Mouse (Mus musculus) embryonic facial prominence, embryonic 15.5 days (tissue): Measurements from ENCODE around the gene Phc3. TPM values are rescaled to one million over a fixed set of nuclear protein-coding genes. Genes with fewer than 3 reads are reported as not detected.

Source experiments
- ATAC-seq: fragments of 200-750 bp; cut with Nextera tagmentation; 2 replicates; pipeline ENCODE4 v1.8.0; 2017; ENCODE audit warnings: low read depth, moderate TSS enrichment; ENCODE audit not compliant: insufficient number of reproducible peaks, low FRiP score, low TSS enrichment
- H3K27ac ChIP-seq: fragments of 300-500 bp; sonication (generic); replicated peaks from 2 replicates; pipeline ENCODE4 v1.5.1; 2015; ENCODE audit warnings: mild to moderate bottlenecking, inconsistent platforms
- H3K27me3 ChIP-seq: fragments of 300-500 bp; sonication (generic); 2 replicates; pipeline ENCODE4 v1.6.1; 2015; ENCODE audit warnings: inconsistent platforms
- H3K36me3 ChIP-seq: fragments of 300-500 bp; sonication (generic); 2 replicates; pipeline ENCODE4 v1.6.1; 2015; ENCODE audit warnings: mild to moderate bottlenecking, inconsistent platforms
- H3K4me1 ChIP-seq: fragments of 300-500 bp; sonication (generic); 2 replicates; pipeline ENCODE4 v1.6.1; 2015; ENCODE audit warnings: inconsistent platforms
- H3K4me2 ChIP-seq: fragments of 300-500 bp; sonication (generic); replicated peaks from 2 replicates; pipeline ENCODE4 v1.6.1; 2015; ENCODE audit warnings: mild to moderate bottlenecking, inconsistent platforms
- H3K4me3 ChIP-seq: fragments of 300-500 bp; sonication (generic); replicated peaks from 2 replicates; pipeline ENCODE4 v1.5.1; 2015; ENCODE audit warnings: mild to moderate bottlenecking, inconsistent platforms
- H3K9ac ChIP-seq: fragments of 300-500 bp; sonication (generic); 2 replicates; pipeline ENCODE4 v1.6.1; 2015; ENCODE audit warnings: inconsistent platforms
- H3K9me3 ChIP-seq: fragments of 300-500 bp; sonication (generic); replicated peaks from 2 replicates; pipeline ENCODE4 v1.6.1; 2016; ENCODE audit warnings: inconsistent platforms
- WGBS: fragments of 180-500 bp; shearing (Covaris S2); methylation state at CpG from one replicate; pipeline ENCODE4 v1.1.7; 2015; 5-methylcytosine and 5-hydroxymethylcytosine counted together
- polyA plus RNA-seq: library from polyadenylated mRNA; unstranded; fragments of >200 nt; fragmentation: Nextera tagmentation; extraction: Ambion mirVana; gene quantifications from 2 replicates; pipeline ENCODE4 v1.2.1, GENCODE M21; 2015

Phc3 gene
- polyA plus RNA-seq, 1 experiment from 2014 or later = 6.0 TPM

DNA sequence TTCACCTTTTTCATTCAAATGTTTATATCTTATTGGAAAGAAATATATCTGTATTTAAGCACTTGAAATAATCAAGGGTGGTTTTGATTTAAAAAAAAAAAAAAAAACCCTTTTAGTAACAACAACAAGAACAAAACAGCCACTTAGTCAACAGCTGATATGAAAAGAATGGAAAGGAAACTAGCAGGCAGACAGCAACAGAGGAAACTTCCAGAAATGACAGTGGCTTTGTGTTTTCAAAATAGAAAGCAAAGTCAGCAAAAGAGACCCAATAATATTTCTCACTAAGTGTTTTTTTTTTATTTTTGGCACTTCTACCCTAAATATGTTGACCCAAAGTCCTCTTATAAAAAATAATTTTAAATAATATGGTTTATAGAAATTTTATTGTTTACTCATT lies 34.8 kb downstream of the Phc3 start:
- Histone ChIP-seq H3K27ac (no peak overlapping the region), H3K4me3 (no peak overlapping the region), H3K36me3 (peaks cover 35% of the 10 kb centered on the region), H3K27me3 (no peaks in the 10 kb centered on the region), H3K4me2 (no peak overlapping the region), H3K4me1 (no peaks in the 10 kb centered on the region), H3K9ac (no peak overlapping the region), H3K9me3 (no peaks in the 10 kb centered on the region)
- ATAC-seq = no peak

DNA sequence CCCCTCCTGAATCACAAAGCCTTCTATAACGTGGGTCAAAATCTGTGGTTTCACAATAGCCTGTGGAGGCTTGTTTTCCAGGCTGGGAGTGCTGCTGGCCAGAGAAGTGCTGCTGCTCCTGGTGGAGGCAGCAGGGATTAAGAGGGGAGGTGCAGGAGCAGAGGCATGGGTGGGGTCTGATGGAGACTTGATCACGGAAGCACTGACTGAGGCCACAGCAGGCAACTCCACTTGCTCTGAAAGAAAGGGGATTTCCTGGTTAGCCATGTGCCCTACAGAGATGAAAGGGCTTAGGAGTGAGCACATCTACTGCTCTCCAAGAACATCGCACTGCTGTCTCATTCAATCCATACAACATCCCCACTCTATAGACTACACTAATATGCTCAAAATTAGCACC lies 39.4 kb downstream of the Phc3 start:
- Histone ChIP-seq H3K9ac (no peak overlapping the region), H3K4me2 (no peak overlapping the region), H3K27me3 (no peaks in the 10 kb centered on the region), H3K4me1 (no peaks in the 10 kb centered on the region), H3K27ac (no peak overlapping the region), H3K4me3 (no peak overlapping the region), H3K36me3 (peaks cover 36% of the 10 kb centered on the region), H3K9me3 (no peaks in the 10 kb centered on the region)
- no peak for ATAC-seq
- 47% methylated on average over 3 of the region's 3 CpGs for WGBS

DNA sequence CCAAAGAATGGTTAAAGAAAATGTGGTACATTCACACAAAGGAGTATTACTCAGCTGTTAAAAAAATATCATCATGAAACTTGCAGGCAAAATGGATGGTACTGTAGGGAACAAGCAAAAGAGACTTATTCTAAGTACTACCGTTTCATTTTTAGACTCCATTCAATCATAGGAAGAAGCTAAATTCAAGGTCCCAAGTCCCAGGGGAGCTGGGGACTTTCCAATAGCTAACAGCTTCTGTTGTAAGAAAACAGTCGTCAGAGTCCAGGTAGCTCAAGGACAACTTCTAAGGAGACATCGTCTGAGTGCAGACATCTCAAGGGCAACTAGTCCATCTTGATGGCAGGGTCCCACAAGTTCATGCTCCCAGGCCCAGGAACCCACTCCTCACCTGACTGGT lies 41.6 kb downstream of the Phc3 start:
- Histone ChIP-seq H3K9me3 (no peaks in the 10 kb centered on the region), H3K27ac (no peak overlapping the region), H3K4me3 (no peak overlapping the region), H3K36me3 (peaks cover 38% of the 10 kb centered on the region), H3K4me1 (no peaks in the 10 kb centered on the region), H3K9ac (no peak overlapping the region), H3K4me2 (no peak overlapping the region), H3K27me3 (no peaks in the 10 kb centered on the region)
- WGBS = 90% methylated on average over 3 of the region's 3 CpGs
- ATAC-seq = no peak

DNA sequence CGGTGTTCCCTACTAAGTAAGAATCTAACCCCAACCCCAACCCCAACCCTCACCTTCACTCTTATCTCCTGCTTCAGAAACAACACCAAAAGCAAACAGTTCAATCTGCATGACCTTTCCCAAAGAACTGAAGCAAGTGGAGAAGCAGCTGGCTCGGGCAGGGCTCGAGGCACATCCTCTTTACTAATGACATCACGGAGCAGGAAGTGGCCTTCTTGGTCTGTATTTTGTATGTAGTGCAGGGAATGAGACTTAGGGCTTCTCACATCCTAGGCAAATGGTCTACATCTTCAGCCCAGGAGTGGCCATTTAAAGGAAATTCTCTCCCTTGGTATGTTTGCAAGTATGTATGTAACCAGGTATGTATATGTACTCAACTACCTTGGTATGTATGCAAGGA lies 52.1 kb downstream of the Phc3 start:
- WGBS = 80% methylated on average over 4 of the region's 4 CpGs
- H3K36me3 ChIP-seq = peaks cover 56% of the 10 kb centered on the region

DNA sequence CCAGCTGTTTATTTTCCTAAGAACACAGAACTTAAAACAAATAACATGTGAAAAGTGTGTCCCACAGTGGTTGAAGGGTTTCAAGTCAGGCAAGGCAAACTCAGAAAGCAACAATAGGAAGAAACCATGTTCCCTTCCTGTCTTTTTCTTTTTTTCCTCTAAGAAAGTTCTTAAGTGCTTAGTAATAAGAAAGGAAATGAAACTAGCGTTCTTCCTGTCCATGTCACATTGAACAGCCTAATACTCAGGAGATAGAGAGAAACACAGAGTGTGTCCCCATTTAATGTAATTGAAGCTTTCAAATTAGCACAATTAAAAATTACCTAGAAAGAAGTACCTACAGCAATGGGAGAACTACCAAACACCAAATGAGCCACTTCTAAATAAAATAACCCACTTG lies 64.6 kb downstream of the Phc3 start:
- Histone ChIP-seq H3K36me3 (peaks cover 41% of the 10 kb centered on the region), H3K27ac (no peak overlapping the region), H3K4me1 (no peaks in the 10 kb centered on the region), H3K9ac (no peak overlapping the region), H3K27me3 (no peaks in the 10 kb centered on the region), H3K4me3 (no peak overlapping the region), H3K4me2 (no peak overlapping the region), H3K9me3 (no peaks in the 10 kb centered on the region)
- 89% methylated on average over 1 of the region's 1 CpGs for WGBS
- no peak for ATAC-seq

More for the DNA sequence above, 52.1 kb downstream of the Phc3 start:
- no peaks in the 10 kb centered on the region for H3K4me1 ChIP-seq
- H3K4me3 ChIP-seq = no peak overlapping the region
- H3K27me3 ChIP-seq = no peaks in the 10 kb centered on the region
- H3K4me2 ChIP-seq = no peak overlapping the region
- H3K27ac ChIP-seq = no peak overlapping the region
- H3K9ac ChIP-seq = no peak overlapping the region
- no peaks in the 10 kb centered on the region for H3K9me3 ChIP-seq
- no peak for ATAC-seq

DNA sequence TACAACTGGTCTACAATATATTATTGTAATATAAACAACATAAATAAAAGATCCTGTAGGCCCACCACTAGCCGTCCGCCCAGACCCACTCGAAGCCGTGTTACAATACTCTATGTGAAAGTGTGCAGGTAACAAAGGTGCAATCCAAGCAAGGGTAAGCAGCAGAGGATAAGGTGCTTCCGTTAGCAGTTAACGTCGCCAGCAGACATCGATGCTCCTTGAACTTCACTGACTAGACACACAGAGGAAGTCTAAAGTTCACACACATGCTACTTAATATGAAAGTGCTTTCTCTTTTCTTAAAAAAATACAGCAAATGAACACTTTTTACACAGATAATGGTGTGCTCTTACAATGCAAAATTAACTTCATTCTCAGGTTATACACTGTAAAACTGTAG lies 69.8 kb downstream of the Phc3 start:
- no peaks in the 10 kb centered on the region for H3K4me1 ChIP-seq
- no peaks in the 10 kb centered on the region for H3K27me3 ChIP-seq
- no peak overlapping the region for H3K4me2 ChIP-seq
- H3K27ac ChIP-seq = no peak overlapping the region
- H3K36me3 ChIP-seq = peaks cover 31% of the 10 kb centered on the region; the same call in 1 of the 2 replicates
- H3K9ac ChIP-seq = no peak overlapping the region
- 91% methylated on average over 8 of the region's 8 CpGs for WGBS
- H3K9me3 ChIP-seq = no peaks in the 10 kb centered on the region
- no peak for ATAC-seq
- no peak overlapping the region for H3K4me3 ChIP-seq

DNA sequence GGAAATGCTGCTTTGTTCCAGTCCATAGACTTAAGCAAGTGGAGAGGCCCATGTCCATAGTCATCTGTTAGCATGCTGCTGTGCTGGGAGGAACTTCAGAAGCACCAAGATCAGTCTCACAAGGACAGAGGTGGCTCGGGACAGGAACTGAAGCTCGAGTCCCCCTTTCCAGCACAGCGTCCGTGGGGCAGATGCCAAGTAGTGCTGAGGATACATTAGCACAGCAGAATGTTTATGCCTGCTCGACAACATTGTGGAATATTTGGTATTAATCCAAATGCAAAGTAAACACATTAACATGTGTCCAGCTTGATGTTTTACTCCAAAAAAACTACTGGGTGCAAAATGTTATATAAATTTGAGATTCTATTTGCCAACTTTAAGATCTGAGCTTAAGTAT lies 72.5 kb downstream of the Phc3 start:
- Histone ChIP-seq H3K9me3 (no peaks in the 10 kb centered on the region), H3K27me3 (no peaks in the 10 kb centered on the region), H3K4me1 (no peaks in the 10 kb centered on the region), H3K36me3 (peaks cover 24% of the 10 kb centered on the region; the same call in 1 of the 2 replicates), H3K4me2 (no peak overlapping the region), H3K9ac (no peak overlapping the region), H3K4me3 (no peak overlapping the region), H3K27ac (no peak overlapping the region)
- ATAC-seq = no peak
- WGBS = 77% methylated on average over 5 of the region's 5 CpGs

DNA sequence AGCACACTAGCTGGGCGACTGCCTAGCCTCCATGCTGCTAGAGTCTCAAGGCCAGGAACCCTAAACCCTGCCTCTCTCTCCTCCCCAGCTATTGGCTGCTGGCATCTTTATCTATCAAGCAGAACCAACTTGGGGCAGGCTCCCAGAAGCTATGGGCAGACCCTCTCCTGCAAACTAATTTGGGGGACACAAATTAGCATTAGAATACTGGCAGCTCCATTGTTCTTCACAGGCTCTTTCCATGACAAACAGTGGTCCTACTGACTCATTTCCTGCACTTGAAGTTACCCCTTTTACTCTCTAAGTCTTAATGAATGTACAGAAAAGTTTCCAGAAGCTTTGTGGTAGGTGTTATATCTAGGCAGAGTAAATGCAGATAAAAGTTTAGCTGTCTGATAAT lies 80.2 kb downstream of the Phc3 start:
- no peak for ATAC-seq
- Histone ChIP-seq H3K27ac (no peak overlapping the region), H3K4me1 (no peaks in the 10 kb centered on the region), H3K27me3 (no peaks in the 10 kb centered on the region), H3K4me2 (no peak overlapping the region), H3K36me3 (0 out of 2 replicates have a peak, but pooled peaks cover under 1% of the 10 kb centered on the region), H3K4me3 (no peak overlapping the region), H3K9me3 (no peaks in the 10 kb centered on the region), H3K9ac (no peak overlapping the region)
- 46% methylated on average over 1 of the region's 1 CpGs for WGBS

DNA sequence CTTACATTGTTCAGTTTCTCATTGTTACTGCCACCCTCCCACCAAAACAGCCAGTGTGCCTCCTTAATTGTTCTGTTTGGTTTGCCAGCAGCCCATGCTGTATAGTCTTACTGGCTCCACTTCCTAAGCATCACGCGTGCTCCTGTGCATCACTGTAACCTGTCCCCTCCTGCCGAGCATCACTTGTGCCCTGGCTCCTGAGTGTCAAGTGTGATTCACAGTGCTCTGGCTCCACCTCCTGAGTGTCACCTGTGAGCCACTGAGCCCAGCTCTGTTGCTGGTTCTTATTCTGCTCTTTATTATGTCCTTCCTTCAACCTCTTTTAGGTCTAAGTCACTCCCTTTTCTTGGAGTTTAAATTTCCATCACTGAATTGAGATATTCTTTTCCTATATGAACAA lies 81.8 kb downstream of the Phc3 start:
- Histone ChIP-seq H3K36me3 (no peaks in the 10 kb centered on the region), H3K27ac (no peak overlapping the region), H3K4me3 (no peak overlapping the region), H3K4me1 (no peaks in the 10 kb centered on the region), H3K9me3 (no peaks in the 10 kb centered on the region), H3K4me2 (no peak overlapping the region), H3K9ac (no peak overlapping the region), H3K27me3 (no peaks in the 10 kb centered on the region)
- WGBS = 87% methylated on average over 3 of the region's 3 CpGs
- ATAC-seq = no peak

DNA sequence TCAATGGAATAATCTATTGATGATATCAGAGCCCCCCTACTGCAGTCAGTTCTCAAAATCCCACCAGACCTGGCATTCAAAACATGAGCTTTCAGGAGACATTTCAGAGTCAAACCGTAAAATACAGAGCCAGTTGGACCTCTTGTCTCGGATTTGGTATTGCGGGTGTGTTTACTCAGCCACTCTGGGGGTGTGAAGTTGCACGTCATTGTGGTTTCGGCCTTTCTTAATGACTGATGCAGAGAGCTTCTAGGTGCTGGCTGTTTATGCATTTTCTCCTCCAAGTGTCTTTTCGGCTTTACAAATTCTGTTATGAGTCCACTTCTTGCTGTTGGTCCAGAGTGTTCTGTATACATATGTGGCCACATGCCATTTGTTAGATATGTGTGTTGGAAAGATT lies 92.5 kb downstream of the Phc3 start:
- Histone ChIP-seq H3K9ac (no peak overlapping the region), H3K27me3 (no peaks in the 10 kb centered on the region), H3K9me3 (no peaks in the 10 kb centered on the region), H3K4me2 (no peak overlapping the region), H3K4me1 (no peaks in the 10 kb centered on the region), H3K4me3 (no peak overlapping the region), H3K27ac (no peak overlapping the region), H3K36me3 (no peaks in the 10 kb centered on the region)
- WGBS = 91% methylated on average over 6 of the region's 6 CpGs
- no peak for ATAC-seq

DNA sequence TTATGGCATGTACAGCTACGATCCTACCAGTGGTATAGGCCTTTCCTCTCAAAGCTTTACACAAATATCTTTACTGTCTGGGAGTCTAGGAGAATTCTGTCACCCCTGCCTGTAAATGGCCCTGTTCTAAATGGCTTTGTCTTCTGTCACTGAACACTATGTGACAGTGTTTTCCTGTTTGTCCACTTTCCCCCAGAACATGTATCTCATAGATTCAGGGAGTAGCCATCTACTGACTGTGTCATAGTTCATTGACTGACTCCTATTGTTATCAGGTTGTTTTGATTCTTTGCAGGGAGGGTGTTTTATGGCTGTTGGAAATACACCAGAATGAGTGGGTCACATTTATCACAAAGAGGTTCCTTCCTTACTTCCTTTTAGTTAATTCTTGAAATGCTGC lies 99.2 kb downstream of the Phc3 start:
- ATAC-seq = no peak
- Histone ChIP-seq H3K9ac (no peak overlapping the region), H3K4me1 (no peaks in the 10 kb centered on the region), H3K27ac (no peak overlapping the region), H3K9me3 (no peaks in the 10 kb centered on the region), H3K4me3 (no peak overlapping the region), H3K27me3 (no peaks in the 10 kb centered on the region), H3K36me3 (no peaks in the 10 kb centered on the region), H3K4me2 (no peak overlapping the region)
- WGBS = 82% methylated on average over 1 of the region's 1 CpGs

DNA sequence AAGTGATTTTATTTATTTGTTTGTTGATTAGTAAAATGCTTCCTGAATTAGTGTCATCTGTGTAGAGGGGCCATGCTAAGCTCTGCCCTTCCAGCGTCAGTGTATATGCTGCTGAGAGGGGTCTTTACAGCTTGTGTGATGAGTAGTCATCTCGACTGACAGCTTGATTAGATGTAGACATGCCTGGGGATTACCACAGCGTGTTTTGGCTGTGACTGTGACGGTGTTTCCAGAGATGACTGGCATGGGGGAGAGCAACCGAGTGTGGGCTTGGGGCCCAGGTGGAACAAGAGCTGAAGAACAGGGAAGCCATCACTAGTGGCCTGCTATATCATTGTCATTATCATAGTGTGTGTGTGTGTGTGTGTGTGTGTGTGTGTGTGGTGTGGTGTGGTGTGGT lies 100.6 kb downstream of the Phc3 start:
- 54% methylated on average over 5 of the region's 5 CpGs for WGBS
- H3K4me3 ChIP-seq = no peak overlapping the region
- H3K36me3 ChIP-seq = no peaks in the 10 kb centered on the region
- no peak overlapping the region for H3K4me2 ChIP-seq
- no peaks in the 10 kb centered on the region for H3K9me3 ChIP-seq
- no peaks in the 10 kb centered on the region for H3K27me3 ChIP-seq
- no peak overlapping the region for H3K9ac ChIP-seq
- no peaks in the 10 kb centered on the region for H3K4me1 ChIP-seq
- ATAC-seq = no peak
- H3K27ac ChIP-seq = no peak overlapping the region
